Mouse (Mus musculus): ENCODE results near the gene Clpb. TPM values are rescaled to one million over a fixed set of nuclear protein-coding genes. Genes with fewer than 3 reads are reported as not detected.
A peak's percentile ranks its signal among the peaks of the same experiment; 100 is the strongest.

Clpb gene
- polyA plus RNA-seq, 1 experiment from 2014 or later = 21.1 TPM

- Histone ChIP-seq H3K9ac (replicated peaks; ENCODE audit: low read depth) (no peak overlapping the region), H3K27ac (ENCODE audit: low read length) (peak overlapping the region; percentile 93; the same call in 1 of the 2 replicates), H3K4me1 (ENCODE audit: insufficient read depth, low read depth, low read length) (peaks cover 14% of the 10 kb centered on the region; the same call in 1 of the 2 replicates), H3K4me2 (replicated peaks; ENCODE audit: low read depth, low read length) (peak overlapping the region; percentile 91), H3K27me3 (replicated peaks; ENCODE audit: insufficient read depth, low read length) (no peaks in the 10 kb centered on the region), H3K4me3 (ENCODE audit: low read depth, low read length) (peak overlapping the region; percentile 84), H3K36me3 (ENCODE audit: insufficient read depth, low read length) (peaks cover 24% of the 10 kb centered on the region), H3K9me3 (ENCODE audit: low read length) (no peaks in the 10 kb centered on the region)
- ATAC-seq (no peak), DNase-seq (ENCODE audit: low spot score) (peak; percentile 32)
- WGBS = 29% methylated on average over 5 of the region's 5 CpGs
- no peak for TF ChIP-seq EP300 (IDR thresholded peaks at IDR 0.05)
- peak; percentile 34; the same call in 1 of the 2 replicates for TF ChIP-seq CTCF (IDR thresholded peaks at IDR 0.05)
These were observed 172.2 kb downstream of the Clpb start for GRCm38 (mm10) chr7:101835457-101836109.

GRCm38 (mm10) chr7:101836271-101837153 lies 173.1 kb downstream of the Clpb start:
- peak overlapping the region; percentile 84 for H3K4me3 ChIP-seq (ENCODE audit: low read depth, low read length)
- H3K4me2 ChIP-seq (replicated peaks; ENCODE audit: low read depth, low read length) = peak overlapping the region; percentile 91
- TF ChIP-seq EP300 (IDR thresholded peaks at IDR 0.05) (no peak), CTCF (IDR thresholded peaks at IDR 0.05) (no peak; the same call in 1 of the 2 replicates)
- peaks cover 15% of the 10 kb centered on the region for H3K36me3 ChIP-seq (ENCODE audit: insufficient read depth, low read length)
- H3K27ac ChIP-seq (ENCODE audit: low read length) = peak overlapping the region; percentile 93
- H3K4me1 ChIP-seq (ENCODE audit: insufficient read depth, low read depth, low read length) = peaks cover 14% of the 10 kb centered on the region; the same call in 1 of the 2 replicates
- peak; percentile 39 for ATAC-seq
- peak; percentile 75 for DNase-seq (ENCODE audit: low spot score)
- WGBS = 4% methylated on average over 53 of the region's 63 CpGs
- H3K9ac ChIP-seq (replicated peaks; ENCODE audit: low read depth) = peak overlapping the region; percentile 89
- H3K27me3 ChIP-seq (replicated peaks; ENCODE audit: insufficient read depth, low read length) = no peaks in the 10 kb centered on the region
- no peaks in the 10 kb centered on the region for H3K9me3 ChIP-seq (ENCODE audit: low read length)

GRCm38 (mm10) chr7:101837154-101837605 lies 173.7 kb downstream of the Clpb start:
- TF ChIP-seq CTCF (IDR thresholded peaks at IDR 0.05) = no peak
- TF ChIP-seq EP300 (IDR thresholded peaks at IDR 0.05) = no peak
- no peak for ATAC-seq
- Histone ChIP-seq H3K4me2 (replicated peaks; ENCODE audit: low read depth, low read length) (peak overlapping the region; percentile 91), H3K36me3 (ENCODE audit: insufficient read depth, low read length) (peaks cover 9% of the 10 kb centered on the region; the same call in 1 of the 2 replicates), H3K27ac (ENCODE audit: low read length) (peak overlapping the region; percentile 93), H3K9ac (replicated peaks; ENCODE audit: low read depth) (peak overlapping the region; percentile 89), H3K27me3 (replicated peaks; ENCODE audit: insufficient read depth, low read length) (no peaks in the 10 kb centered on the region), H3K9me3 (ENCODE audit: low read length) (no peaks in the 10 kb centered on the region), H3K4me1 (ENCODE audit: insufficient read depth, low read depth, low read length) (peaks cover 14% of the 10 kb centered on the region; the same call in 1 of the 2 replicates), H3K4me3 (ENCODE audit: low read depth, low read length) (peak overlapping the region; percentile 84)
- no peak for DNase-seq (ENCODE audit: low spot score)
- WGBS = 0% methylated on average over 20 of the region's 20 CpGs

- TF ChIP-seq CTCF (IDR thresholded peaks at IDR 0.05) (peak; percentile 56), EP300 (IDR thresholded peaks at IDR 0.05) (peak; percentile 60)
- peak within 1 kb of the TSS; percentile 91 for H3K4me2 ChIP-seq (replicated peaks; ENCODE audit: low read depth, low read length)
- H3K9me3 ChIP-seq (ENCODE audit: low read length) = no peaks in the 10 kb centered on the region
- H3K27me3 ChIP-seq (replicated peaks; ENCODE audit: insufficient read depth, low read length) = no peaks in the 10 kb centered on the region
- H3K4me3 ChIP-seq (ENCODE audit: low read depth, low read length) = peak within 1 kb of the TSS; percentile 84
- peaks cover 14% of the 10 kb centered on the region; the same call in 1 of the 2 replicates for H3K4me1 ChIP-seq (ENCODE audit: insufficient read depth, low read depth, low read length)
- peak; percentile 95 for DNase-seq (ENCODE audit: low spot score)
- ATAC-seq = peak; percentile 91
- WGBS = 1% methylated on average over 64 of the region's 64 CpGs
- peak within 1 kb of the TSS; percentile 89 for H3K9ac ChIP-seq (replicated peaks; ENCODE audit: low read depth)
- peak within 1 kb of the TSS; percentile 93 for H3K27ac ChIP-seq (ENCODE audit: low read length)
- H3K36me3 ChIP-seq (ENCODE audit: insufficient read depth, low read length) = peaks cover 2% of the 10 kb centered on the region; the same call in 1 of the 2 replicates
These were observed 174.4 kb downstream of the Clpb start, which contains the start of gene Inppl1 for GRCm38 (mm10) chr7:101837606-101838471. TSS of gene Inppl1 (minus strand) at chr7:101838229.

- H3K27ac ChIP-seq (ENCODE audit: low read length) = no peak overlapping the region
- no peak overlapping the region for H3K4me2 ChIP-seq (replicated peaks; ENCODE audit: low read depth, low read length)
- DNase-seq (ENCODE audit: low spot score) (no peak), ATAC-seq (no peak)
- H3K36me3 ChIP-seq (ENCODE audit: insufficient read depth, low read length) = no peaks in the 10 kb centered on the region
- no peak overlapping the region for H3K4me3 ChIP-seq (ENCODE audit: low read depth, low read length)
- no peaks in the 10 kb centered on the region for H3K27me3 ChIP-seq (replicated peaks; ENCODE audit: insufficient read depth, low read length)
- 51% methylated on average over 6 of the region's 6 CpGs for WGBS
- TF ChIP-seq CTCF (IDR thresholded peaks at IDR 0.05) = no peak
- no peak for TF ChIP-seq EP300 (IDR thresholded peaks at IDR 0.05)
- no peaks in the 10 kb centered on the region for H3K4me1 ChIP-seq (ENCODE audit: insufficient read depth, low read depth, low read length)
- H3K9ac ChIP-seq (replicated peaks; ENCODE audit: low read depth) = no peak overlapping the region
- H3K9me3 ChIP-seq (ENCODE audit: low read length) = no peaks in the 10 kb centered on the region
These were observed 180.8 kb downstream of the Clpb start for GRCm38 (mm10) chr7:101844186-101844585.

Other genes with a start within 250 kb of the Clpb start
- gene Pde2a, start 241.9 kb upstream of the Clpb start, polyA plus RNA-seq (2015; fragmentation: Nextera tagmentation; extraction: Ambion mirVana) = 3.2 and 4.3 TPM in 2 replicates
- not detected in 2 replicates for gene Art2b, start 78.0 kb upstream of the Clpb start, polyA plus RNA-seq (2015; fragmentation: Nextera tagmentation; extraction: Ambion mirVana)
- not detected in 2 replicates for gene Phox2a, start 154.7 kb downstream of the Clpb start, polyA plus RNA-seq (2015; fragmentation: Nextera tagmentation; extraction: Ambion mirVana)
- 24.2 and 33.8 TPM in 2 replicates for gene Inppl1, start 174.6 kb downstream of the Clpb start, polyA plus RNA-seq (2015; fragmentation: Nextera tagmentation; extraction: Ambion mirVana)
- 0.73 and 0.81 TPM in 2 replicates for gene Folr2, start 193.6 kb downstream of the Clpb start, polyA plus RNA-seq (2015; fragmentation: Nextera tagmentation; extraction: Ambion mirVana)
- gene Anapc15, start 200.1 kb downstream of the Clpb start, polyA plus RNA-seq (2015; fragmentation: Nextera tagmentation; extraction: Ambion mirVana) = 26.0 and 28.8 TPM in 2 replicates
- 0.95 and 2.4 TPM in 2 replicates for gene Folr1, start 207.2 kb downstream of the Clpb start, polyA plus RNA-seq (2015; fragmentation: Nextera tagmentation; extraction: Ambion mirVana)
- gene Lamtor1, start 242.3 kb downstream of the Clpb start, polyA plus RNA-seq (2015; fragmentation: Nextera tagmentation; extraction: Ambion mirVana) = 131 and 153 TPM in 2 replicates
- gene Tomt, start 242.7 kb downstream of the Clpb start, polyA plus RNA-seq (2015; fragmentation: Nextera tagmentation; extraction: Ambion mirVana) = 0.05 and 0.17 TPM in 2 replicates

Measured in lung, postnatal 0 days (tissue).